Mouse (Mus musculus) MN1 (cell line): ENCODE measurements around the gene Cabin1.
A peak's percentile ranks its signal among the peaks of the same experiment; 100 is the strongest.

Source experiments
- DNase-seq: peaks from one replicate; pipeline ENCODE4 v3.0.0-alpha.2; 2016; ENCODE audit warnings: low spot score

Cabin1 gene

GRCm38 (mm10) chr10:75763682-75764518 lies at the start of gene Cabin1:
TSS of gene Cabin1 (minus strand) at chr10:75764341.
- DNase-seq: peak; percentile 99

- DNase-seq: no peak
These were observed 40.1 kb upstream of the Cabin1 start for GRCm38 (mm10) chr10:75804217-75804616.

- peak; percentile 24 for DNase-seq
These were observed 34.1 kb upstream of the Cabin1 start, which contains the start of gene Gstt1 for GRCm38 (mm10) chr10:75798176-75798696. TSS of gene Gstt1 (minus strand) at chr10:75798584.

GRCm38 (mm10) chr10:75797619-75798175 lies 33.6 kb upstream of the Cabin1 start:
- peak; percentile 53 for DNase-seq

GRCm38 (mm10) chr10:75796731-75797516 lies 32.8 kb upstream of the Cabin1 start:
- DNase-seq: no peak

- DNase-seq: no peak
These were observed 30.7 kb upstream of the Cabin1 start for GRCm38 (mm10) chr10:75794880-75795279.

- DNase-seq: peak; percentile 14
These were observed 26.6 kb upstream of the Cabin1 start for GRCm38 (mm10) chr10:75790773-75791172.

GRCm38 (mm10) chr10:75789841-75790240 lies 25.7 kb upstream of the Cabin1 start:
- no peak for DNase-seq

GRCm38 (mm10) chr10:75789081-75789735 lies 25.1 kb upstream of the Cabin1 start:
- DNase-seq: no peak

GRCm38 (mm10) chr10:75788277-75788676 lies 24.1 kb upstream of the Cabin1 start:
- no peak for DNase-seq

GRCm38 (mm10) chr10:75785442-75785841 lies 21.3 kb upstream of the Cabin1 start:
- DNase-seq: no peak

GRCm38 (mm10) chr10:75780769-75781578 lies 16.8 kb upstream of the Cabin1 start, which contains the start of the genes Gm20441 and Gstt3:
TSS of gene Gm20441 (minus strand) at chr10:75780954.
TSS of gene Gstt3 (minus strand) at chr10:75781414.
- DNase-seq: no peak

- DNase-seq: no peak
These were observed 15.3 kb upstream of the Cabin1 start for GRCm38 (mm10) chr10:75779206-75780174.

- no peak for DNase-seq
These were observed 13.7 kb upstream of the Cabin1 start for GRCm38 (mm10) chr10:75777885-75778284.

GRCm38 (mm10) chr10:75776562-75776961 lies 12.4 kb upstream of the Cabin1 start:
- DNase-seq: no peak

GRCm38 (mm10) chr10:75774587-75774986 lies 10.4 kb upstream of the Cabin1 start:
- DNase-seq: no peak

GRCm38 (mm10) chr10:75774102-75774501 lies 10.0 kb upstream of the Cabin1 start:
- no peak for DNase-seq

GRCm38 (mm10) chr10:75772795-75773664 lies 8.9 kb upstream of the Cabin1 start, which contains the start of gene Ddt:
TSS of gene Ddt (minus strand) at chr10:75773414.
- peak; percentile 52 for DNase-seq
